Mouse (Mus musculus) layer of hippocampus, adult 11-12 months (tissue): ENCODE data around the gene Tacc2.
"Not testable (repeated sequence)": the region's sequence is repeated elsewhere in the genome, so short reads cannot be mapped to it uniquely, and the experiment has no call there.

Source experiments
- DNase-seq: peaks from one replicate; pipeline ENCODE4 v3.0.0; 2022; ENCODE audit warnings: low spot score

Gene Tacc2

DNA sequence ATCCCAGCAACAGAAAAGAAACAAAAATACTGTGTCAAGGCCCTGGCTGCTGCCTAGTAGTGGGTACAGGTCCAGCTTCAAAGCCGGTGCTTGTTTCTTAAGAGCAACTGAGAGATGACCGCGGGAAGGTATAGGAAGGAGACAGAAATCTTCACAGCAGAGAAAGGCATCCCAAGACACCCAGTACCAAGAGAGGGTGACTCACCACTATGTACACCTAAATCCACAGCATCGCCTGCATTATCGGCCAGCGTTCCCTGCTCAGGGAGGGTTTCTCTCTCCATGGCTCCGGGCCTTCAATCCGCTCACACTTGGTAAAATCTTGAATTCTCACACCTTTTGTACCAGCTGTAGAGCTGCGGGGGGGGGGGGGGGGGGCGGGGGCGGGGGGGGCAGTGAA lies 4.4 kb upstream of the Tacc2 start, which contains the start of gene Nsmce4a:
TSS of gene Nsmce4a (minus strand) at position 298 of the 400 bp plus-strand sequence.
- DNase-seq, result no peak

DNA sequence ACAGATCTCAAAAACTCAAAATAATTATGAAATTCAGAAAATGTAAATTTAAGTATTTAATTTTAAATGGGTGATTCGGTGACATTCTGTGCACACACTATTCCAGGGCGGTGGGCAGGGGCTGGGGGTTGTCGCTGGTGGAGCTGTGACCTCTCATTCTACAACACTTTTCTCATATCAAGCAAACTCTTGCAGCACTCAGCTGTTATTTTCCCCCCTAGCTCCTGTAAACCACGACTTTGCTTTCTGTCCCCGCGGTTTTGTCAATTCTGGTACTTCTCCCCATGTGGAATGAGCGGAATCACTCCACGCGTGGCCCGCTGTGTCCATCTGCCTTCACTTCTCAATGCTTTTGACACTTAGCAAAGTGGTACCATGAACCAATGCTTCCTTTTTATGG lies 3.5 kb upstream of the Tacc2 start:
- DNase-seq, result no peak

DNA sequence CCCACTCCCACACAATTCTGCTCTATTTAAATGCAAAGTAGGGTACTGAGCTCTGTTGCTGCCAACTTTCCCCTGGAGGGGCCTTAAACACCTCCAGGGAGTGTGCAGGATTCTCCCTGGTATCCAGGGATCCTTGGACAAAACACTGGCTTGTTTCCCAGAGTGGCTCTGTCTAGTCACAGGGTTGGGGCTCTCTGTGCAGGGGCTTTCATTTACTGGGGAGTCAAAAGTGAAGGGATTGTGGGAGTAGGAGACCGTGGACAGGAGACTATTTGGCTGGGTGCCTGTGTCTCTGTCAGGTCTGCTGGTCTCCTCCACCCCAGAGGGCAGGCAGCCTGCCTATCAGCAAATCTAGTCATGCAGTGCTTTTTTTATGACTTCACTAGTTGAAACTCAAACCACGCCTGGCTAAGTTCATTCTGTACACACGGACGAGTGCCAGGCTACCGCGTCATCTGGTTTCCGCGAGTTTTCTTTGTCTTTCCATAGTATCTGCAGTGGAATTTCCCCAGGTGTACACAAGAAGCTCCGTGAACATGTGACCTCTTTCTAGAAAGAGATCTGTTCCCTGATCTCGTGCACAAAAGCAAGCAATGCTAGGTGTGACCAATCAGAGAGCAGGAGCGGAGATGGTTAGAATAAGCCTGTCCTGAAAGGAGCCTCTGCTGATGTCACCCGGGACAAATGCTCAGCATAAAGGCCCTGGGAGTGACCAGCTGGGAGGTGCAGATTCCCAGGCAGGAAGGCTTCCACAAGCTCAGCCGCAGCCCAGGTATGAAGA lies 2.8 kb upstream of the Tacc2 start:
- DNase-seq, result no peak

DNA sequence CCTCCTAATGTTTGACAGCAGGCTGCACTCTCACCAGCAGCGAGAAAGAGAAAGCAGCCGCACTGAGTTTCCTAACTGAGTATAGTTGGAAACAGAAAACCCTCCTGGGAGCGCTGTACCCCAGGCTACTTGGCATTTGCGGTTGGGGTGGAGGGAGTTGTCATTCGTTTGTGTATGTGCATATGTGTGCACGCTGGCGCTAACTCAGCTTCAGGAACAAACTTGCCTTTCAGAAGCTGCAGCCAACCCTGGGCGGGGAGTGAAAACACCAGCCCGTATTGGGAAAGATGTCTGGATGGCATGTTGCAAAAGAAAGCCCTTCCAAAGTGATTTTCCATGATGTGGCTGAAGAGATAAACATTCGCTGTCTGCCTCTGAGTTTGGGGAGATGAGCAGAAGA lies 257 bp upstream of the Tacc2 start:
- DNase-seq, result no peak

DNA sequence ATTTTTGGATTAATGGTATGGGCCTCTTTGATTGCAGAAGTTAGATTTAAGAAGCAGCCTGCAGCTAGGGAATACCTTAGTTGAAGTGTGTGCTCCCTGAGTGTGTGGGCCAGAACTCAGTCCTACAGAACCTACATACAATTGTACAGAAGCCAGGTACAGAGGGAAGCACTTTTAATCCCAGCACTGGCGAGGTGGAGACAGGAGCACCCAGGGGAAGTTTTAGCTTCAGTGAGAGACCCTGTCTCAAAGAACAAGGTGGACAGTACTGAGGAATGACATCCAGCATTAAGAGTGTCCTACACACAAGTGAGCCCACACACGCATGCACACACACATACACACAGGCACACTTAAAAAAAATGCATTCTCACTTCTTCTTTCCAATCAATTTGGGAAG lies 828 bp downstream of the Tacc2 start:
- no peak for DNase-seq

DNA sequence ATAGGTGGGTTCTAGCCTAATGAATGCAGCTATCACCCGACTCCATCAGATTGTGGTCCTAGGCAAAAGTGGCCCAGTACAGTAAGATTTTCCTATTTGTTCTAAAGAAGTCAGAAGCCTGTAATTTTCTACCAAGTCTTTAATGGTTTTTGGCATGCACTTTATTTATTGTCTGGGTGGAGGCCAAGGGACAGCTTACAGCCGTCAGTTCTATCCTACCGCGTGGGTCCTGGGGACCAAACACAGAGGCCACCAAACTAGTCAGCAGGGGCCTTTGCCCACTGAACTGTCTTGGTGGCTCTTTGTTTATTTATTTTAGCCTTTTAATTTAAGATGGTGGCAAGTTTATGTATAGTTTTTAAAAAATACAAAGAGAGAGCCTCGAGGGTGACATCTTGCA lies 1.4 kb downstream of the Tacc2 start:
- DNase-seq, result no peak

DNA sequence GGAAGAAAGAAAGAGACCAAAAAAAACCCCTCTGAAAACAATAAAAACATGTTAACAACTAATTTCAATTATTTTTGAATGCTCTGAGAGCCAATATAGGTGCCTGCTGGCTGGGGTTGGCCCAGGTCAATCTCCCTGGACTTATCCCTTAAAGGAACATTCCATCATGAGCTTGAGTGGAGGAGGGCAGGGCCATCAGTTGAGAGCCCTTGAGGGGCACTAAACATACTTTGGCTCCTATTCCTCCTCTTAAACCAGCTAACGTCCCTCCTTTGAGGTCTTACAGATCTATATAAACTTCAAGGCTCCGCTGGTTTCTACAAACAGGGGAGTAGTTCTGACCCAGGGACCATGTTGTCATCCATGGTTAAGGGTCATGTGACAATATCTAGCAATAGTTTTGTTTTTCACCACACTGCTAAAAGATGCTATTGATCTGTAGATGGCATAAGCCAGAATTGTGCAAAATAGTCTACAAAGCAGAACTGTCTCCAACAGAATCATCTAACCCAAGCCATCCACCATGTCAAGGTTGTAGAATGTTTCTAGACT lies 9.4 kb downstream of the Tacc2 start:
- DNase-seq, result no peak

DNA sequence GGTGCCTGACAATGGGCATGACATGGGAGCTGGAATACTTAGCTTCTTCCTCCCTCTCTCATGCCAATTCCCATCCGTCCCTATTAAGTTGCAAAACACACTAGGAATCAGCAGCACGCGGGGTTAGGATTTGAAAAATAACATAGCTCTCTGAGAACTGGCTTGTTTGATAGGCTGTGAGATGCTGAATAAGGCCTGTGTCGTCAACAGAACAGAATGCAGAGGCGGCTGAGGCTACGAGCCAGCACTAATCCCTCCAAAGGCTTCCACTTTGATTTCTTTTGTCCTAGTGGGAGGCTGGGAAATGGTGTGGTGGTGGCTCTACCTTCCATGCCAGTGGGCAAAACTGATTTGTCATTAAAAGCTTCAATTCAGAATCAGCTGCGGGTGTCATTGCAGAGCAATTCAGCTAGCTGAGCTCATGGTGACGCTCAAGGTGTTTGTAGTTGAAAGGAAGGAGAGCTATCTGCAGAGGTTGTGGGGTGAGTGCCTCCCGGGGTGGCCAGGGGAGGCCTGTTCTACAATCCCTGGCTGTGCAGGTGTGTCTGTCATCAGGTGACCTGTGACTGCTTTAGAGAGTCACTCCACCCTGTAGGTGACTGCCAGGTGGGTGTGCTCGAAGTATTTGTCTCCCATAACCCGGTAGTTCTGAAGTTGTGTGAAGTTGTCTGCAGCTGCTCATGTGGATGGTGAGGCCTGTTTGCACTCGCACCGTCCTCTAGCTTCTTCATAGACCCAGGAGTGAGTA lies 13.0 kb downstream of the Tacc2 start:
- DNase-seq, result peak; percentile 50

DNA sequence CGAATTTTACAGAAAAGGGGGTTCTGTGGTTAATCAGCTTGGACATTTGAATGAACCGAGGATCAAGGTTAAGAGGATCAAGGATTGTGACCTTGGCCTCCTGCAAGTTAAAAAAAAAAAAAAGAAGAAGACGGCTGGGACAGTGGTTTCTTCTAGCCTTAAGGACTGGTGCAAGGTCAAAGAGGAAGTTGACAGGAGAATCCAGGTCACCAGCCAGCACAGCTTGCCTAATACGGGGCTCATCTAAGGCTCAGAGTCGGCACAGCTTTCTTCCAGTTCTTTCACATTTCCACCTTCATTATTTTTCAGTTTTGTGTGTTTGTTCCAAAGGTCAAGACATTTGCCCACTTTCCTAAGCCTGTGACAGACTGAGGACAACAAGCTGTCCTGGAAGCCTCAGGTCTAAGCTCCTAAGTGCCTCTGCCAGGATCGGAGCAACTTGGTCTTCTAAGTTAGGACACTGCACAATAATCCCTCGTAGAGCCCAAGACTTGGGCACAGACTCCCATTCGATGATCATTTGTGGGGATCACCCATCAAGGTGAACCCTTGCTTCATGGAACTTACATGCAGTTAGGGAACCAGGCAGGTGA lies 13.7 kb downstream of the Tacc2 start:
- DNase-seq, result no peak

DNA sequence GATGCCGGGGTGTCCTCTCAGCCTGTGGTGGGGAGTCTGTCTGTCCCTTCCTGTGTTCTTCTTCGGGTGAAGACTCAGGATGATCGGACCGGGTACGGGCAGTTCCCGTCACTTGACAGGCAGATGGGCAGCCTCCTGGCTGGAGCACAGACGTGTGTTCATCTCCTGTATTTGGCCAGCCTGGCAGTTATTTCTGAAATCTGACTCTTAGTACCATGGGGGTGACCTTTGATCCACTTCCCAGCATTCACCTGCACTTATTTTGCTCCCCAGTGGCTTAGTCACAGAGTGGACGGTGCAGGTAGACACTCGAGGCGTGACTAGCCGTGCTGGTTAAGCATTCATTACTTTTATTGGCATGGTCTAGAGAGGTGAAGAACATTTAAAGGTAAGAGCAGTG lies 15.7 kb downstream of the Tacc2 start:
- DNase-seq, result not testable (repeated sequence)

DNA sequence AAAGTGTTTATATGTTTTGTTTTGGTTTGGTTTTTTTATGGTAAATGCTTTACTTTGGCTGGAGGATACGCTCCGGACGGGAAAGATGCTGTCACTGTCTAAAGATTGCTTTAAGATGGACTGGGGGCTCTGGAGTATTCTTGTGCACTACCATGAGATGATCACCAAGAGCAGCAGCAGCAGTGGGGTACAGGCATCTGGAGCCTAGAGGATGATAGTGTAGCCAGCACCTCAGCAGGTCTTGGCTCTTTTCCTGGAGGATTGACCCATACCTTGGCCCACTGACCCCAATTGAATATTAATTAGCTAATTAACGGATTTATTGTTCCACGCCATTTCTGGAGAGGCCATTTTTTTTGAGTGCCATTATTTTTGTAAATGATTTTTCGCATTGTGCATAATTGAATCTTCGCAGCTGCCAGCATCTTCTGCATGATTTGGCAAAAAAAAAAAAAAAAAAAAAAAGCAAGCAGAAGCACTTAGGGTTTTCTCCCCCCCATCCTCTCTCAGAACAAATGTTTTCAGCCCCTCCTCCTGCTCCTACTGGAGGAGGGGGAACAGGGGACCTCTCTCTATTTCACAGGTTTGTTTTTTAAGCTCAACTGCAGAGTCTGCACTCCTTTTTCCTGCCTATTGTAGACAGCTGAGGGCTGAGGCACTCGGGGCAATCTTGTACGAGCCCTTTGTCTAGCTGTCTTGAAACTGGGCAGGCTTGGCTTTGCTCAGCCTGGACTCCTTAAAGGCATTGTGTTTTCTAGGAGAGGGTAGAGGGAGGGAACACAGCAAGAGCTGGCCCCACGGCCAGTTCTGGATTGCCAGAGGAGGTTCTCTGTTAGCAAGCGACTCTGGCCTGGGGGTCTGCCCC lies 16.4 kb downstream of the Tacc2 start:
- not testable (repeated sequence) for DNase-seq

DNA sequence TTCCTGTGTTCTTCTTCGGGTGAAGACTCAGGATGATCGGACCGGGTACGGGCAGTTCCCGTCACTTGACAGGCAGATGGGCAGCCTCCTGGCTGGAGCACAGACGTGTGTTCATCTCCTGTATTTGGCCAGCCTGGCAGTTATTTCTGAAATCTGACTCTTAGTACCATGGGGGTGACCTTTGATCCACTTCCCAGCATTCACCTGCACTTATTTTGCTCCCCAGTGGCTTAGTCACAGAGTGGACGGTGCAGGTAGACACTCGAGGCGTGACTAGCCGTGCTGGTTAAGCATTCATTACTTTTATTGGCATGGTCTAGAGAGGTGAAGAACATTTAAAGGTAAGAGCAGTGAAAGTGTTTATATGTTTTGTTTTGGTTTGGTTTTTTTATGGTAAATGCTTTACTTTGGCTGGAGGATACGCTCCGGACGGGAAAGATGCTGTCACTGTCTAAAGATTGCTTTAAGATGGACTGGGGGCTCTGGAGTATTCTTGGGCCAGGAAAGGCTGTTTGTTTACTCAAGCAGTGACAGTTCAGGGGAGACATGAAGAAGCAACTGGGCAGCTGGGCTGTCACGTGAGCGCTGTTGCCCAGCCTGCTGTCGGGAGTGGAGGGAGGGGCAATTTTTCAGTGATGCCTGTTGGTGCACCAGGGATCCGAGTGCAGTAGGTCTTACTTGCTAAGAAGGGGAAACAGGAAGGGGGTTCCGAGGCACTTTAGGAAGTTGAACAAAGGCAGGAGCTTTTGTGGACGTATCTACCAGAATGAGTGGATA lies 19.0 kb downstream of the Tacc2 start:
- DNase-seq, result not testable (repeated sequence)

DNA sequence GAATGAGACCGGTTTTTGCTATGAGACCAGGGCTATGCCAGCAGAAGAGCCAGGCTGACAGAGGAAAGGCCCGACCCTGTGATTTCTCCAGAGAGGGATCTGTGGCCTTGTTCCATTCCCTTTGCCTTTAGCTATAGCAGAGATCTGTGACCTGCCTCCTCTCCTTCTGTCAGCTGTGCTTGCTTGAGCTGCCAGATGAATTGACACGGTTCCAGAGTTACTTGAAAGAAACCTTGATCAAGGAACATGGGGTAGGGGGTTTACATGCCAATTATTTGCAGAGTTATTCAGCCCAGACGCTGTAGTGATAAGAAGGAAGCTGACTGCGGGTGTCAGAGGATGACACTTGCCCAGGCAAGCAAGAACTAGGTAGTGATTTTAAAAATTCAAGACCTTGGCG lies 20.3 kb downstream of the Tacc2 start:
- no peak for DNase-seq

DNA sequence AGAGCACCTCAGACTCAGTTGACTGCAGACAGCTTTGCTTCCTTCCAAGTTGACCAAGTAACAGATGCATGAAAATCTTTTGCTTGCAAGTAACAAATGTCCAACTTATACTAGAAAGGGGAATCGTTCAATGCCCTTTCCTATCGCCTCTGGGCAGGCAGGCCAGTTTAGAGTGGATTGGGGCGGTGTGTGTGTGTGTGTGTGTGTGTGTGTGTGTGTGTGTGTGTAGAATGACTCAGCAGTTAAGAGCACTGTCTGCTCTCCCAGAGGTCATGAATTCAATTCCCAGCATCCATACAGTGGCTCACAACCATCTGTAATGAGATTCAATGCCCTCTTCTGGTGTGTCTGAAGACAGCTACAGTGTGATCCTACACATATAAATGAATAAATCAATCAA lies 22.8 kb downstream of the Tacc2 start:
- no peak for DNase-seq

DNA sequence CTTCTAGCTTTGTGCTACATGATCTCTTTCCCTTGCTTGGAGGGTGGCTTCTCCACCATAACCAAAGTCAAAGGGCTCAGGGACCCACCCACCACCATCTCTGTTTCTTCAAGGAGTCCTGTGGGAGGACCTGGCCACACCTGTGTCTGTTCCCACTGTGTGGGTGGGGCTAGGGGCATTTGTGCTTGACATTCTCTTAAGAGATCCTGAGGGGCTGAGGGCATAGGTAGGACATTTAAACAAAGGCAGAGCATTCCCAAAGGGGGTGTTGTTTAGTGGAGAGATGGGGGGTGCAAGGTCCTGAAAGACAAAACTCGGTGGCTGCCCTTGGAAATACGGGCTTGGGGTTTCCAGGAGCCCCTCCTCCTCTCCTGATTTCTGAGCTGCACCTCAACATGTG lies 23.3 kb downstream of the Tacc2 start:
- DNase-seq, result no peak

DNA sequence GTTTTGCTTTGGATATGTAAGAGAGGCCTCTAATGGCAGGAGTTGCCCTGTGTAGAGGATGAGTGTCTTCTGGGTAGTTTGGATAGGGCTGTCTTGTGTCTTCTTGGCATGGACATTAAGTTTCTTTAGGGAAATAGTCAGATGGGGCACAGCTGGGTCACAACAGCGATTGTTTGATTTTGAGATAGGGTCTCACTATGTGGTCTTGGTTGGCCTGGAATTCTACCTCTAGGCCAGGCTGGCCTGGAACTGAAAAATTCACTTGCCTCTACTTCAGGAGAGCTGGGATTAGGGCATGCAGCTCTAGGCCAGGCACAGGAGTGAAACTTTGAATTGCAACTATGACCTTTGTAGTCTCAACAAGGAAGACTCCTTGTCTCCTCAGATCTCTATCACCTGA lies 25.6 kb downstream of the Tacc2 start:
- DNase-seq, result no peak

DNA sequence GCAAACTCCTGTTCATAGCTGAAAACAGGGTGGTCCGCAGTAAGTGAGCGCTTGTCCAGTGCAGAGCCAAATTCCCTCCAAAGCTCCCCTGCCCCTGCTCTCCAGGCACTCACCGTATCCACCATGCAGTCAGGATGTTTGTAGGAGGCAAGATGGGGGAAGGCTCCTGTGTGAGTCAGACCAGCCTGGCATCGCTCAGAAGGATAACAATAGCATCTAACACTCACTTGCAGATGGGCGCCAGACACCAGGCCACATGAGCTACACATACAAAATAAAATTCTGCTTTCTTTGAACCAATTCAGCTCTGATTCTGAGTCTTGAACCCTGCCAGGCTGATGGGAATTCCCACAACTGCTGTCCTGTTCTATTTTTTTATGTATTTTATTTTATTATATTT lies 26.3 kb downstream of the Tacc2 start:
- peak; percentile 71 for DNase-seq

DNA sequence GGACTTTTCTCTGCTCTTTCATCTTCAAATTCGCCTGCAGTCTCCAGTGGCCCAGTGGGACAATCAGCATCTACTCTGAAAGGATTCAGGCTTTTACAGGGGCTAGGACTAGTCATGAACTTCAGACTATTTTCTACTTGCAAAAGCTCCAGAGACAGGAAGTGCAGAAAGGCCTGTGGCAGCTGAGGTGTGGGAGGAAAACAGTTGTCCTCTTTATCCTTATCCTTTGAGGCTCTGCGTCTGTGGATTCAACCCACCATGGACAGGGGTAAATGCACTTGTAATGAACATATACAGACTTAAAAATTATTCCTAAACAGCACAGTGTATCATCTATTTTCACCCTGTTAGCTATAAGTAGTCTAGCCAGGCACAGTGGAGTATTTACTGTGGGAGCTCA lies 27.2 kb downstream of the Tacc2 start:
- DNase-seq, result peak; percentile 38

DNA sequence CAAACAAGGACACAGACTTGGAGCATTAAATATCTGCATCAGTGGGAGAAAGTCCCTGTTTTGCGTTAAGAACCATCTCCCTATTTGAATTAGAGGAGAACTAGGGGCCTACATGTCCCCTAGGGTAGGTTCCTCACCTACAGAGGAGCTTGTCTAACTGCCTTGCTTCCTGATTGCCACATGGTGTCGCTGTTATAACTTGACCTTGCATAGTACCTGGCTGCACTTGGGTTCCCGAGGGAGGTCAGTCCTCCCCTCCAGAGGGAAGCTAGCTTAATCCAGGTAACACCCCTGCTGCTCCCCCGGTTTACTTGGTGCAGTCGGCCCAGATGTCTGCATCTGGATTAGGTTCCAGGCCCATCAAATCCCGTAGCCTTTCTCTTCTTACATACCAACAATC lies 27.9 kb downstream of the Tacc2 start:
- no peak for DNase-seq

DNA sequence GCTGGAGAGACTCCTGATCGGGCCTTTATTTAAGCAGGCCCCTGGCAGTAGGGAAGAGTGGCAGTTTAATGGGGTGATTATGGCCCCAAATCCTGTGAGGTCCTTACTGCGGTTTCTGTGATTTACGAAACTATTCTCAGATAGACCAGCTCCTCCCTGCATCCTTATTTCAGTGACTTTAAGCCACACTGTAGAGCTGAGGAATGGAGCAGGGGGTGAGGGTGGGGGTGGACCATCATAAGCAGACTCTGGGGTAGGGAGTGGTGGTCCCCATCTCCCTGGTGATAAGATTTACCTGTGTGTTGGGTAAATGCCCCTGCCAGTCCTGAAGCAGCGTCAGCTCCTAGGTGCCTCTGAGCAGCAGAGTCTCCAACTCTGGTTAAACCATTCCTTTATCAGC lies 29.7 kb downstream of the Tacc2 start:
- no peak for DNase-seq

DNA sequence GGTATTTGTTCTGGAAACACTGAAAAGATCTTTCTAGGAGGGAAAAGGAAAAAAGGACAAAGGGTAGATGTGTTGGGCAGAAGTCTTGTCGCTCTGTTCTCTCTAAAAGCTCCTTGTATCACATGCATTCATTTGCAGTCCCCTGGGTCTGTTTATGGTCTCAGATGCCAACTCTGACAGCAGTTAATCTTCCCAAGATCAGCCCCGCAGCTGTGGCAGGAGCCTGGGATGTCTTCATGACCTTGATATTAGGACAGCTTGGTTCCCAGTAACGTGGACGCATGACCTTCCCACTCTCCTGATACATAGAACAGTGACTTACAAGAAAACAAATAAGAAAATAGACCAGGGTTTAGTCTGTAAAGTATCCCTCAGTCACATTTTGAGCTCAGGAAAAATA lies 36.7 kb downstream of the Tacc2 start:
- no peak for DNase-seq
